Mouse (Mus musculus): ENCODE measurements around the gene Uchl3.
A peak's percentile ranks its signal among the peaks of the same experiment; 100 is the strongest.

Uchl3 gene

GRCm38 (mm10) chr14:101653581-101654525, at the start of gene Uchl3:
TSS of gene Uchl3 (plus strand) at chr14:101653967.
- DNase-seq (ENCODE audit: low spot score): peak; percentile 89

GRCm38 (mm10) chr14:101605843-101606242, 47.9 kb upstream of the Uchl3 start:
- DNase-seq (ENCODE audit: low spot score): no peak

- peak; percentile 7 for DNase-seq (ENCODE audit: low spot score)
Observed at GRCm38 (mm10) chr14:101607631-101608518, 45.9 kb upstream of the Uchl3 start.

GRCm38 (mm10) chr14:101608519-101609368, 45.0 kb upstream of the Uchl3 start, which contains the start of gene Tbc1d4:
TSS of gene Tbc1d4 (minus strand) at chr14:101609191.
- peak; percentile 74 for DNase-seq (ENCODE audit: low spot score)

- no peak for DNase-seq (ENCODE audit: low spot score)
Observed at GRCm38 (mm10) chr14:101610701-101611100, 43.1 kb upstream of the Uchl3 start.

GRCm38 (mm10) chr14:101613206-101613605, 40.6 kb upstream of the Uchl3 start:
- DNase-seq (ENCODE audit: low spot score): no peak

- no peak for DNase-seq (ENCODE audit: low spot score)
Observed at GRCm38 (mm10) chr14:101616178-101616577, 37.6 kb upstream of the Uchl3 start.

- DNase-seq (ENCODE audit: low spot score): no peak
Observed at GRCm38 (mm10) chr14:101617680-101618079, 36.1 kb upstream of the Uchl3 start.

GRCm38 (mm10) chr14:101630548-101630947, 23.2 kb upstream of the Uchl3 start:
- DNase-seq (ENCODE audit: low spot score): no peak

- no peak for DNase-seq (ENCODE audit: low spot score)
Observed at GRCm38 (mm10) chr14:101635765-101636164, 18.0 kb upstream of the Uchl3 start.

- no peak for DNase-seq (ENCODE audit: low spot score)
Observed at GRCm38 (mm10) chr14:101637381-101637780, 16.4 kb upstream of the Uchl3 start.

- peak; percentile 93 for DNase-seq (ENCODE audit: low spot score)
Observed at GRCm38 (mm10) chr14:101640153-101640843, 13.5 kb upstream of the Uchl3 start, which contains the start of gene Commd6. TSS of gene Commd6 (minus strand) at chr14:101640686.

- DNase-seq (ENCODE audit: low spot score): peak; percentile 45
Observed at GRCm38 (mm10) chr14:101644948-101645347, 8.8 kb upstream of the Uchl3 start.

GRCm38 (mm10) chr14:101650551-101650950, 3.2 kb upstream of the Uchl3 start:
- no peak for DNase-seq (ENCODE audit: low spot score)

- no peak for DNase-seq (ENCODE audit: low spot score)
Observed at GRCm38 (mm10) chr14:101652571-101652970, 1.2 kb upstream of the Uchl3 start.

- no peak for DNase-seq (ENCODE audit: low spot score)
Observed at GRCm38 (mm10) chr14:101654526-101654909, 751 bp downstream of the Uchl3 start.

GRCm38 (mm10) chr14:101656307-101656706, 2.5 kb downstream of the Uchl3 start:
- no peak for DNase-seq (ENCODE audit: low spot score)

- no peak for DNase-seq (ENCODE audit: low spot score)
Observed at GRCm38 (mm10) chr14:101661654-101662412, 8.1 kb downstream of the Uchl3 start.

- no peak for DNase-seq (ENCODE audit: low spot score)
Observed at GRCm38 (mm10) chr14:101664274-101664673, 10.5 kb downstream of the Uchl3 start.

- DNase-seq (ENCODE audit: low spot score): no peak
Observed at GRCm38 (mm10) chr14:101666056-101666455, 12.3 kb downstream of the Uchl3 start.
